Mouse (Mus musculus) cortical plate, adult 2 months (tissue): Measurements from ENCODE around the gene Rbm17. TPM values are rescaled to one million over a fixed set of nuclear protein-coding genes. Genes with fewer than 3 reads are reported as not detected.

ENCODE experiments used
- H3K27ac ChIP-seq: fragments of 200-500 bp; 2 replicates; pipeline ENCODE4 v1.5.1; 2012; ENCODE audit warnings: low read length, control low read depth, inconsistent platforms; ENCODE audit not compliant: insufficient read depth
- H3K4me1 ChIP-seq: fragments of 200-500 bp; 2 replicates; pipeline ENCODE4 v1.6.1; 2011; ENCODE audit warnings: low read length; ENCODE audit not compliant: control insufficient read depth, insufficient read depth
- H3K4me3 ChIP-seq: fragments of 200-500 bp; 2 replicates; pipeline ENCODE4 v1.5.1; 2011; ENCODE audit warnings: mild to moderate bottlenecking, low read length, control low read depth; ENCODE audit not compliant: insufficient read depth
- CTCF ChIP-seq: fragments of 200-500 bp; IDR thresholded peaks from 2 replicates; pipeline ENCODE4 v1.5.1; 2011; ENCODE audit warnings: mild to moderate bottlenecking, control low read depth, low read length; ENCODE audit not compliant: insufficient read depth; ENCODE audit errors: extremely low read depth
- POLR2A ChIP-seq: fragments of 200-500 bp; IDR thresholded peaks from 2 replicates; pipeline ENCODE4 v1.6.1; 2011; ENCODE audit warnings: mild to moderate bottlenecking, low read length, control low read depth; ENCODE audit not compliant: insufficient read depth; ENCODE audit errors: extremely low read depth
- polyA plus RNA-seq: library from polyadenylated mRNA; depleted of rRNA; stranded (reverse); fragments of >200 nt; gene quantifications from 2 replicates; pipeline ENCODE4 v1.2.3, GENCODE M21; 2012

The Rbm17 gene
- polyA plus RNA-seq, 1 experiment: 93.7 TPM

DNA sequence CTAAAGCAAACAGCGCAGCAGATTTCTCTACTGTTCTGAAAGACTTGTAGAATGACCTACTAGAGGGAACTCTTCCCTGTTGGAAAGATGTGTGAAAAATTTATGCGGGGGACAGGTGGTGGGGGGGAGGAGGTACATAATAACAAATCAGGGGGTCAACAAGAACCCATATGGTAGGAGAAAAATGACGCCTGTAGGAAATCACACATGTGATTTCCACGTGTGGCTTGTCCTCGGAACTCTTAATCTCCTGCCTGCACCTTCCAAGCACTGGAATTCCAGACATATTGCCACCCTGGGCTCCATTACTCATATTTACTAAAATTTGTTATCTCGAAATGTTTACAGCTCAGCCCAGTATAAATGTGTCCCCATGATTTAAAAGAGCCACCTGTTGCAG lies 2.2 kb downstream of the Rbm17 start:
- TF ChIP-seq CTCF (no peak), POLR2A (no peak)
- Histone ChIP-seq H3K4me3 (0 out of 2 replicates have a peak overlapping the region, but pooled peaks have one; percentile 79), H3K4me1 (no peaks in the 10 kb centered on the region; the same call in 1 of the 2 replicates)

DNA sequence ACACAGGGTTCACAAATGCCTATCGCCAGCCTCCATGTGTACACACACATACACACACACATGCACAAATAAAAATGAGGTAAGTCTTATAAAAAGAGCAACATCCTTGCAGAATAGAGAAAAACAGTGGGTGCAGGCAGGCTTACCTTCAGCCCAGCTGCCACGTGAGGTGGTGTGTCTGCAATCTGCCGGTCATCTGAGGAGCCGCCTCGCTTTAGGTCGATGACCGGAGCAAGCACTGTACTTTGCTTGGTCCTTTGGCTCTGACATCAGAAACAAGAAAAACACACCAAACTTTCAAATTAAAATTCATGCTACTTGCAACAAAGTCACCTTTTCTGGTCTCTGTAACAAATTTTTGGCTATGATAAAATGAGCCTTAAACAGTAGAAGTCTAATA lies 6.0 kb downstream of the Rbm17 start:
- no peak overlapping the region for H3K4me3 ChIP-seq
- H3K4me1 ChIP-seq: no peaks in the 10 kb centered on the region; the same call in 1 of the 2 replicates
- no peak for TF ChIP-seq CTCF
- TF ChIP-seq POLR2A: no peak
- H3K27ac ChIP-seq: no peak overlapping the region

More for the DNA sequence above, 2.2 kb downstream of the Rbm17 start:
- H3K27ac ChIP-seq: no peak overlapping the region

DNA sequence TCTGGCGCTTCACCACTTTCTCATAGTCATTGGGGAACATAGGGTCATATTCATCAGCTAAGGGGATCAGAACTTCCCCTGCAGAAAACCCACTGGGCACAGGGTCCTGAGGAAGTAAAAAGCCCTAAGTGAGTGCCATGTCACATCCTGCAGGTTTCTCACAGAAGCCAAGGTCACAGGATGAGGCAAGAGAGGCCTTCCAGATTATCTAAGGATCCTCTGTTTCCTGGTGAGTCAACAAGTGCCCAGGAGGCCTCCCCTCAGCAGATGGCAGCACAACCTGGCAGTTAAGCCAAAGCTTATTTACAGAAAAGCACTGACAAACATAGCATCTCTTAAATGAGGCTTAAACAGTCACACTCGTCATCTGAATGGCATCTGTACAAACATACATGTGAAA lies 7.3 kb downstream of the Rbm17 start:
- Histone ChIP-seq H3K27ac (no peak overlapping the region), H3K4me1 (no peaks in the 10 kb centered on the region; the same call in 1 of the 2 replicates), H3K4me3 (no peak overlapping the region)
- TF ChIP-seq POLR2A (no peak), CTCF (no peak)

DNA sequence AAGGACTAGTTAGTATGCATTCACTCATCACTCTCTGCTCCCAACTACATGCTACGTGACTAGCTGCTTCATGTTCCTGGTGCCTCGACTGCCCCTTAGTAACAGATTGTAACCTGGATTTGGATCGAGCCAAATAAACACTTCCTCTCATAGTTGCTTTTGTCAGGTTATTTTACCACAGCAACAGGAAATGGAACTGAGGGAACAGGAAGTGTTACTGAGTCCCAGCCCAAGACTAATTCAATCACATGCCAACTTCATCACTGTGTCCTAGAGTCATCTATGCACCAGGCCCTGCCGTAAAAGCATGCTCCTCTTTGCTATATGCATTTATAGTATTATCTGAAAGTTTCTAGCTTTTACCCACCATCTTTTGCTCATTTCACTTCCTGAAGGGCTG lies 16.0 kb downstream of the Rbm17 start:
- Histone ChIP-seq H3K27ac (no peak overlapping the region), H3K4me3 (no peak overlapping the region), H3K4me1 (no peaks in the 10 kb centered on the region)
- TF ChIP-seq CTCF (no peak), POLR2A (no peak)

DNA sequence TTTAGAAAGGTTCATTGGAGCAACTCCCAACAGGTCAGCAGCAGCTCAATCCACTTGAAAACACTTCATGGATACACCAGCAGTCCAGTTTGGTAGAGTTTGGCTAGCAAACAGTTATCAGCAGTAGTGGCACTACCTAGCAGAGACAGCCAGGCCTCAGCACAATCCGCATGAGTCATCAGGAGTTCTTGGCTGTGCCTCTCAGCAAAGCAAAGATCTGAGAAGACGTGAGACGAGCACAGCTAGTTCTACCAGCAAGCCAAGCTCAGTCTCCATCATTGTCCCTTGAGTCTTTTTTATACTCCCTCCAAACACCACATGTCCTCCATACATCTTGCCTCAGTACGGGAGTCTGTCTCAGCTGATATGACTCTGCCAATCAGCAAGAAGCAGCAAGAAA lies 24.6 kb downstream of the Rbm17 start:
- TF ChIP-seq CTCF (no peak), POLR2A (no peak)
- Histone ChIP-seq H3K4me3 (no peak overlapping the region), H3K27ac (no peak overlapping the region), H3K4me1 (no peaks in the 10 kb centered on the region)

DNA sequence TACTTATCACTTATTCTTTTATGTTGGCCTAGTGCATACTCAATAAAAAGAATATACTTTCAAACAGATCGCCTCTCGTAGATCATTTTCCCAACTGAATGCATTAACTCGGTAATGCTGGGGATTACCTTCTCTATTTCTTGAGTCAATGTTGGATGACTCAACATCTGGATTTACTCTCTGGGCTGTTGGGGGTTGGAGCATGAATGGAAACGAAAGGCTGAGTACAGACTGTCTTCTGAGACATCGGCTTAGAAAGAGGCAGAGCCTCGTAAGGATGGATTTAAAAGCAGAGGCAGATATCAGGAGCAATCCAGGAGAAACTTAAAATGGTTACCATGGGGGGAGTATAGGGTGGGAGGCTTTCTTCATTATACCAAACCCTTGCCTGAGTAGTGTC lies 25.8 kb downstream of the Rbm17 start:
- TF ChIP-seq POLR2A (no peak), CTCF (no peak)
- Histone ChIP-seq H3K4me3 (no peak overlapping the region), H3K4me1 (no peaks in the 10 kb centered on the region), H3K27ac (no peak overlapping the region)

DNA sequence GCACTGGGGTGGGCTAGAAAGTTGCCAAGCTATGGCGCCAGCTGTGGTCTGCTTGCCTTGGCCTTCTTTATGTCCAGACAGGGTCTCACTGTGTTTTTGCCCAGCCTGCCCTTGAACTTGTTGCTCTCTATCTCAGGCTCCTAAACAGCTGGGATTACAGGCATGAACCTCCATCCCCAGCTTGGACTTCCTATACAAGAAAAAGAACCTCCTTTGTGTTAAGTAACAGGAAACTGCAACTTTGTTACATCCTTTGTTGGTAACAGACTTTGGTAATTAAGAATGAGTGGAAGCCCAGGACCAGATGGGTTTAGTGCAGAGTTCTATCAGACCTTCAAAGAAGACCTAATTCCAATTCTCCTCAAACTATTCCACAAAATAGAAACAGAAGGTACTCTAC lies 30.3 kb downstream of the Rbm17 start:
- no peaks in the 10 kb centered on the region for H3K4me1 ChIP-seq
- TF ChIP-seq CTCF (no peak), POLR2A (no peak)
- H3K4me3 ChIP-seq: no peak overlapping the region
- H3K27ac ChIP-seq: no peak overlapping the region

DNA sequence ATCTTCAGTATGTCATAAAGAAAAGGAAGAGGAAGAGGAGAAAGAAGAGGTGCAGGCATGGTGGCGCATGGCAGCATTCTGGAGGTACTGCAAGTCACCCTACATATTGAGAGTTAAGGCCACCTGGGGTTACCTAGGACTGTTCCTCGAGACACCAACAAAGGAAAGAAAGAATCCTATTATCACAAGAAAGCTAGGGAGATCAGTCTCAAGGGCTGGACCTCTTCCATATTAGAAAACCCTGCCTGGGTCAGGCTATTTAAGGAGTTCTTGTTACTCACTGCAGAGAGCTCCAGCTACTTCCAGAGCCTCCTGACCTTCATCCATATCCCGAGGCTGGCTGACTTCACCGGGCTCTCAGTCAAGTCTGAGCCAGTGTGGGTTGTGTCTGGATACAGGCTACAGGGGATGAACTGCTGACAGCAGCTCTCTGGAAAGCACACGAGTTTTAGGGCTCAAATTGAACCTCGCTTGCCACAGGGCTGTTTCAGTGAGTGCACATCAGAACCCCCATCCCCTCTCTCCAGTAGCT lies 32.9 kb downstream of the Rbm17 start:
- Histone ChIP-seq H3K4me3 (no peak overlapping the region), H3K4me1 (no peaks in the 10 kb centered on the region), H3K27ac (no peak overlapping the region)
- no peak for TF ChIP-seq POLR2A
- no peak for TF ChIP-seq CTCF

DNA sequence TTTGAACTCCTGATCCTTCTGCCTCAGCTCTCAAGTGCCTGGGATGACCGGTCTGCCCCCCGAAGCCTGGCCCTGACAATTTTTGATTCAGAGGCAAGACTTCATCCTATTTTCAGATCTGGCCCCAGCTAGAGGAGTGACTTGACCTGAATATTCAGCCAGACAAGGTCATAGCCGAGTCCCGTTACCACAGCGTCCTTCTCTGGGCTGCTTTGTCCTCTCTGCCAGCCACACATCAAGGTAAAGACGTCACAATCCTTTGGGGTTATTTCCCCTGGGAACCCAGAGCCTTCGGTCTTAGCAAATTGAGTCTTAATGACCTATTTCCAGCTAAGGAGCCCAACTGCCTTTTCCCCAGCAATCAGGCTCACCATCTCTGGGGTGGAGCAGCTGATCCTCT lies 35.5 kb downstream of the Rbm17 start:
- no peak overlapping the region for H3K4me3 ChIP-seq
- TF ChIP-seq POLR2A (no peak), CTCF (no peak)
- no peak overlapping the region for H3K27ac ChIP-seq
- H3K4me1 ChIP-seq: no peaks in the 10 kb centered on the region

DNA sequence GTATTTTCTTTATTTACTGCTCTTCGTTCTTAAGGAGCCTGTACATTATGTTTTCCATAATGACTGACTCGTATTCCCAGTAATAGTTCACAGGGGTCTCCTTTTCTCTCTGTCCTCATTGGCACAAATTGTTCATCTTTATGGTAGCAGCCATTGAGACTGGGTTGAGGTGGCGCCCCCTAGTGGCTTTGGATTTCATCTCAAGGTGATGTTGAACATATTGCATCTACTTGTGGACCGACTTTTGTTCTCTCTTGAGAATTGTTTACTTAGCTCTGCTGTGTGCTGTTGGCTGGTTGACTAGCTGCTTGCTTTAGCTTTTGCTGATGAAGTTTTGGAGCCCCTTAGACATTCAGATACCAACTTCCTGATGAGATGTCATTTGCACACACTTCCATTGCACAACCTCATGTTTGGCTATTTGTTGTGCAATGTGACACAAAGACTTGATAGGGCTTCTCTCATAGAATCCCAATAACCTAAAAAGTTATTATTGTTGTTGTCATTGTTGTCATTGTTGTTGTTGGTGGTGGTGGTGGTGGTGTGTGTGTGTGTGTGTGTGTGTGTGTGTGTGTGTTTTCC lies 36.1 kb downstream of the Rbm17 start:
- TF ChIP-seq POLR2A (no peak), CTCF (peak; percentile 26; the same call in 1 of the 2 replicates)
- Histone ChIP-seq H3K4me1 (no peaks in the 10 kb centered on the region), H3K4me3 (no peak overlapping the region)

DNA sequence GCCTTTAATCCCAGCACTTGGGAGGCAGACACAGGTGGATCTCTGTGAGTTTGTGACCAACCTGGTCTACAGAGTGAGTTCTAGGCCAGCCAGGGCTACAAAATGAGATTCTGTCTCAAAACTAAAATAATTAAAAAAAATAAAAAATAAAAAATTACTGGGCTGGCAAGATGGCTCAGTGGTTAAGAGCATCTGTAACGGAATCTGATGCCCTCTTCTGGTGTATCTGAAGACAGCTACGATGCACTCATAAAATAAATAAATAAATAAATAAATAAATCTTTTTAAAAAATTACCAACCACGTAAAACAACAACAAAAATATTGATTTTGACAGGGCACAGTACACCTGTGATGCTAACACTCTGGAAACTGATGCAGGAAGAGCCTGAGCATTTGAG lies 37.1 kb downstream of the Rbm17 start:
- Histone ChIP-seq H3K4me3 (no peak overlapping the region), H3K27ac (no peak overlapping the region), H3K4me1 (no peaks in the 10 kb centered on the region)
- TF ChIP-seq POLR2A (no peak), CTCF (no peak)

More for the DNA sequence above, 36.1 kb downstream of the Rbm17 start:
- H3K27ac ChIP-seq: no peak overlapping the region
